Mouse (Mus musculus): ENCODE measurements at regions not wholly inside any gene's neighbourhood (a gene's known extent, or its start where the extent isn't known, plus 50 kb on each side); places are given as distances from the start of the nearest gene placed in this dataset.

- Histone ChIP-seq H3K36me3 (replicated peaks) (no peaks in the 10 kb centered on the region), H3K9ac (no peak overlapping the region), H3K27me3 (no peaks in the 10 kb centered on the region), H3K27ac (no peak overlapping the region), H3K4me3 (replicated peaks) (no peak overlapping the region), H3K4me1 (no peaks in the 10 kb centered on the region), H3K9me3 (no peaks in the 10 kb centered on the region), H3K4me2 (no peak overlapping the region)
- 90% methylated on average over 2 of the region's 2 CpGs for WGBS
- no peak for ATAC-seq (ENCODE audit: low FRiP score)
Measured at GRCm38 (mm10) chr12:94560374-94561194, 1131.4 kb upstream of the Flrt2 start.

- Histone ChIP-seq H3K27ac (no peak overlapping the region), H3K9ac (no peak overlapping the region), H3K36me3 (replicated peaks) (no peaks in the 10 kb centered on the region), H3K9me3 (no peaks in the 10 kb centered on the region), H3K4me1 (no peaks in the 10 kb centered on the region), H3K4me2 (no peak overlapping the region), H3K27me3 (no peaks in the 10 kb centered on the region), H3K4me3 (replicated peaks) (no peak overlapping the region)
- 82% methylated on average over 2 of the region's 2 CpGs for WGBS
- no peak for ATAC-seq (ENCODE audit: low FRiP score)
Measured at GRCm38 (mm10) chr12:94574981-94575380, 1117.0 kb upstream of the Flrt2 start.

- WGBS, result 39% methylated on average over 4 of the region's 4 CpGs
- no peaks in the 10 kb centered on the region for H3K4me1 ChIP-seq
- no peak overlapping the region for H3K9ac ChIP-seq
- ATAC-seq (ENCODE audit: low FRiP score), result no peak
- H3K4me3 ChIP-seq (replicated peaks), result no peak overlapping the region
- H3K27ac ChIP-seq, result no peak overlapping the region
- H3K27me3 ChIP-seq, result no peaks in the 10 kb centered on the region
- H3K36me3 ChIP-seq (replicated peaks), result no peaks in the 10 kb centered on the region
- H3K4me2 ChIP-seq, result no peak overlapping the region
- H3K9me3 ChIP-seq, result no peaks in the 10 kb centered on the region
Measured at GRCm38 (mm10) chr12:94580345-94580744, 1111.7 kb upstream of the Flrt2 start.

GRCm38 (mm10) chr12:94584309-94584708, 1107.7 kb upstream of the Flrt2 start:
- no peak overlapping the region for H3K4me2 ChIP-seq
- WGBS, result 90% methylated on average over 1 of the region's 1 CpGs
- H3K36me3 ChIP-seq (replicated peaks), result no peaks in the 10 kb centered on the region
- H3K4me1 ChIP-seq, result no peaks in the 10 kb centered on the region
- no peak for ATAC-seq (ENCODE audit: low FRiP score)
- no peaks in the 10 kb centered on the region for H3K9me3 ChIP-seq
- no peak overlapping the region for H3K27ac ChIP-seq
- no peak overlapping the region for H3K4me3 ChIP-seq (replicated peaks)
- H3K9ac ChIP-seq, result no peak overlapping the region
- no peaks in the 10 kb centered on the region for H3K27me3 ChIP-seq

- no peak for ATAC-seq (ENCODE audit: low FRiP score)
- Histone ChIP-seq H3K27ac (no peak overlapping the region), H3K27me3 (no peaks in the 10 kb centered on the region), H3K9ac (no peak overlapping the region), H3K36me3 (replicated peaks) (no peaks in the 10 kb centered on the region), H3K9me3 (no peaks in the 10 kb centered on the region), H3K4me2 (no peak overlapping the region), H3K4me1 (no peaks in the 10 kb centered on the region), H3K4me3 (replicated peaks) (no peak overlapping the region)
- WGBS, result 73% methylated on average over 4 of the region's 4 CpGs
Measured at GRCm38 (mm10) chr12:94587031-94587430, 1105.0 kb upstream of the Flrt2 start.

GRCm38 (mm10) chr12:94588599-94588998, 1103.4 kb upstream of the Flrt2 start:
- 84% methylated on average over 4 of the region's 4 CpGs for WGBS
- Histone ChIP-seq H3K27me3 (no peaks in the 10 kb centered on the region), H3K4me3 (replicated peaks) (no peak overlapping the region), H3K4me1 (no peaks in the 10 kb centered on the region), H3K27ac (no peak overlapping the region), H3K36me3 (replicated peaks) (no peaks in the 10 kb centered on the region), H3K9ac (no peak overlapping the region), H3K4me2 (no peak overlapping the region), H3K9me3 (no peaks in the 10 kb centered on the region)
- ATAC-seq (ENCODE audit: low FRiP score), result no peak

GRCm38 (mm10) chr12:94589033-94589432, 1103.0 kb upstream of the Flrt2 start:
- no peak for ATAC-seq (ENCODE audit: low FRiP score)
- no peak overlapping the region for H3K4me3 ChIP-seq (replicated peaks)
- no peaks in the 10 kb centered on the region for H3K36me3 ChIP-seq (replicated peaks)
- H3K27ac ChIP-seq, result no peak overlapping the region
- no peak overlapping the region for H3K4me2 ChIP-seq
- H3K4me1 ChIP-seq, result no peaks in the 10 kb centered on the region
- WGBS, result 89% methylated on average over 4 of the region's 4 CpGs
- H3K9me3 ChIP-seq, result no peaks in the 10 kb centered on the region
- no peak overlapping the region for H3K9ac ChIP-seq
- no peaks in the 10 kb centered on the region for H3K27me3 ChIP-seq

- no peak overlapping the region for H3K27ac ChIP-seq
- 84% methylated on average over 1 of the region's 1 CpGs for WGBS
- H3K4me1 ChIP-seq, result no peaks in the 10 kb centered on the region
- H3K36me3 ChIP-seq (replicated peaks), result no peaks in the 10 kb centered on the region
- H3K27me3 ChIP-seq, result no peaks in the 10 kb centered on the region
- H3K4me2 ChIP-seq, result no peak overlapping the region
- ATAC-seq (ENCODE audit: low FRiP score), result no peak
- no peak overlapping the region for H3K4me3 ChIP-seq (replicated peaks)
- no peaks in the 10 kb centered on the region for H3K9me3 ChIP-seq
- no peak overlapping the region for H3K9ac ChIP-seq
Measured at GRCm38 (mm10) chr12:94605566-94605965, 1086.5 kb upstream of the Flrt2 start.

GRCm38 (mm10) chr12:94636555-94636954, 1055.5 kb upstream of the Flrt2 start:
- no peak overlapping the region for H3K27ac ChIP-seq
- H3K4me3 ChIP-seq (replicated peaks), result no peak overlapping the region
- 36% methylated on average over 1 of the region's 1 CpGs for WGBS
- H3K36me3 ChIP-seq (replicated peaks), result no peaks in the 10 kb centered on the region
- ATAC-seq (ENCODE audit: low FRiP score), result peak; percentile 51; the same call in 1 of the 2 replicates
- peaks cover 5% of the 10 kb centered on the region; the same call in 1 of the 2 replicates for H3K4me1 ChIP-seq
- no peaks in the 10 kb centered on the region for H3K27me3 ChIP-seq
- H3K9ac ChIP-seq, result no peak overlapping the region
- H3K4me2 ChIP-seq, result no peak overlapping the region
- no peaks in the 10 kb centered on the region for H3K9me3 ChIP-seq

GRCm38 (mm10) chr12:94640153-94640552, 1051.9 kb upstream of the Flrt2 start:
- WGBS, result 88% methylated on average over 4 of the region's 4 CpGs

GRCm38 (mm10) chr12:94645302-94645701, 1046.7 kb upstream of the Flrt2 start:
- no peak for ATAC-seq (ENCODE audit: low FRiP score)
- no peaks in the 10 kb centered on the region for H3K36me3 ChIP-seq (replicated peaks)
- 70% methylated on average over 2 of the region's 2 CpGs for WGBS
- H3K27me3 ChIP-seq, result no peaks in the 10 kb centered on the region
- no peak overlapping the region for H3K4me2 ChIP-seq
- H3K27ac ChIP-seq, result no peak overlapping the region
- no peak overlapping the region for H3K4me3 ChIP-seq (replicated peaks)
- no peaks in the 10 kb centered on the region for H3K9me3 ChIP-seq
- no peaks in the 10 kb centered on the region for H3K4me1 ChIP-seq
- no peak overlapping the region for H3K9ac ChIP-seq

More at GRCm38 (mm10) chr12:94640153-94640552, 1051.9 kb upstream of the Flrt2 start:
- Histone ChIP-seq H3K36me3 (replicated peaks) (no peaks in the 10 kb centered on the region), H3K4me3 (replicated peaks) (no peak overlapping the region), H3K9ac (no peak overlapping the region), H3K27me3 (no peaks in the 10 kb centered on the region), H3K4me2 (no peak overlapping the region), H3K27ac (no peak overlapping the region), H3K4me1 (peaks cover 5% of the 10 kb centered on the region; the same call in 1 of the 2 replicates), H3K9me3 (no peaks in the 10 kb centered on the region)
- no peak for ATAC-seq (ENCODE audit: low FRiP score)

- 91% methylated on average over 1 of the region's 1 CpGs for WGBS
- no peaks in the 10 kb centered on the region for H3K9me3 ChIP-seq
- no peak overlapping the region for H3K27ac ChIP-seq
- H3K9ac ChIP-seq, result no peak overlapping the region
- no peaks in the 10 kb centered on the region for H3K36me3 ChIP-seq (replicated peaks)
- no peak overlapping the region for H3K4me2 ChIP-seq
- no peaks in the 10 kb centered on the region for H3K27me3 ChIP-seq
- no peak for ATAC-seq (ENCODE audit: low FRiP score)
- no peaks in the 10 kb centered on the region for H3K4me1 ChIP-seq
- no peak overlapping the region for H3K4me3 ChIP-seq (replicated peaks)
Measured at GRCm38 (mm10) chr12:94670035-94670434, 1022.0 kb upstream of the Flrt2 start.

- no peak overlapping the region for H3K4me2 ChIP-seq
- H3K27me3 ChIP-seq, result no peaks in the 10 kb centered on the region
- H3K4me3 ChIP-seq (replicated peaks), result no peak overlapping the region
- no peak overlapping the region for H3K9ac ChIP-seq
- H3K36me3 ChIP-seq (replicated peaks), result no peaks in the 10 kb centered on the region
- no peaks in the 10 kb centered on the region for H3K9me3 ChIP-seq
- 47% methylated on average over 2 of the region's 2 CpGs for WGBS
- ATAC-seq (ENCODE audit: low FRiP score), result no peak
- H3K27ac ChIP-seq, result no peak overlapping the region
- H3K4me1 ChIP-seq, result no peaks in the 10 kb centered on the region
Measured at GRCm38 (mm10) chr12:94674925-94675324, 1017.1 kb upstream of the Flrt2 start.
